Mouse (Mus musculus): ENCODE results near the gene Tmem256.

DNA sequence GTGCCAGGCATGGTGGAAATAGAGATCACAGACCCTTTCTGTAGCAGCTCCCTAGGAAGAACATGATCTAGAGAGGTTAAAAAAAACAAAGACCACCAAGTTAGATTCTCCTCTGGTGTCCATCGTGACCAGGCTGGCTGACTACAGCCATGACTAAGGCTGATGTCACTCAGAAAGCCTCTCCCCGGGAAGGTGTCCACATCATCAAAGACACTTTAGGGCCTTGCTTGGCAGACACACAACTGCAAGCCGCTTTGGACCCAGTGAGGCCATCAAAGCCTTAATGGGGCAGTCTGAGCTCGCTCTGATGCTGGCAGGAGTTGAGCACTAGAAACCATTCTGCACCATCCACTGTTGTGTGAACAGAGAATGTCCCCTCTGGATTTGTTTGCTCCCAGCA, 34.1 kb downstream of the Tmem256 start:
- TF ChIP-seq EP300 (IDR thresholded peaks at IDR 0.05; ENCODE audit: low read depth): no peak
- TF ChIP-seq CTCF (IDR thresholded peaks at IDR 0.05; ENCODE audit: low read depth): no peak

All from heart, postnatal 0 days (tissue).